Mouse (Mus musculus): ENCODE data around the gene Fkbp10.

Gene Fkbp10

GRCm38 (mm10) chr11:100414914-100415822 is at the start of gene Fkbp10:
Gene Fkbp10, plus strand, starts transcription at chr11:100415697.
- DNase-seq (ENCODE audit: low spot score in 2 of 2): no peak

- DNase-seq (ENCODE audit: low spot score in 2 of 2): no peak
Observed at GRCm38 (mm10) chr11:100369145-100369544, 46.4 kb upstream of the Fkbp10 start.

- DNase-seq (ENCODE audit: low spot score in 2 of 2): no peak
Observed at GRCm38 (mm10) chr11:100369822-100370221, 45.7 kb upstream of the Fkbp10 start.

- DNase-seq (ENCODE audit: low spot score in 2 of 2): no peak
Observed at GRCm38 (mm10) chr11:100371981-100372558, 43.4 kb upstream of the Fkbp10 start.

GRCm38 (mm10) chr11:100375127-100375526 is 40.4 kb upstream of the Fkbp10 start:
- no peak for DNase-seq (ENCODE audit: low spot score in 2 of 2)

- DNase-seq (ENCODE audit: low spot score in 2 of 2): no peak
Observed at GRCm38 (mm10) chr11:100376005-100376404, 39.5 kb upstream of the Fkbp10 start.

- no peak for DNase-seq (ENCODE audit: low spot score in 2 of 2)
Observed at GRCm38 (mm10) chr11:100376746-100377389, 38.6 kb upstream of the Fkbp10 start.

GRCm38 (mm10) chr11:100377989-100378388 is 37.5 kb upstream of the Fkbp10 start:
- no peak for DNase-seq (ENCODE audit: low spot score in 2 of 2)

GRCm38 (mm10) chr11:100378446-100378845 is 37.1 kb upstream of the Fkbp10 start:
- DNase-seq (ENCODE audit: low spot score in 2 of 2): no peak

GRCm38 (mm10) chr11:100379311-100379710 is 36.2 kb upstream of the Fkbp10 start:
- no peak for DNase-seq (ENCODE audit: low spot score in 2 of 2)

GRCm38 (mm10) chr11:100382682-100383081 is 32.8 kb upstream of the Fkbp10 start:
- DNase-seq (ENCODE audit: low spot score in 2 of 2): no peak

- no peak for DNase-seq (ENCODE audit: low spot score in 2 of 2)
Observed at GRCm38 (mm10) chr11:100385016-100385415, 30.5 kb upstream of the Fkbp10 start.

- no peak for DNase-seq (ENCODE audit: low spot score in 2 of 2)
Observed at GRCm38 (mm10) chr11:100386586-100386985, 28.9 kb upstream of the Fkbp10 start.

GRCm38 (mm10) chr11:100387111-100387510 is 28.4 kb upstream of the Fkbp10 start:
- DNase-seq (ENCODE audit: low spot score in 2 of 2): no peak

- no peak for DNase-seq (ENCODE audit: low spot score in 2 of 2)
Observed at GRCm38 (mm10) chr11:100387589-100388375, 27.7 kb upstream of the Fkbp10 start.

- no peak for DNase-seq (ENCODE audit: low spot score in 2 of 2)
Observed at GRCm38 (mm10) chr11:100388588-100388987, 26.9 kb upstream of the Fkbp10 start.

- DNase-seq (ENCODE audit: low spot score in 2 of 2): no peak
Observed at GRCm38 (mm10) chr11:100389931-100390445, 25.5 kb upstream of the Fkbp10 start.

- DNase-seq (ENCODE audit: low spot score in 2 of 2): no peak
Observed at GRCm38 (mm10) chr11:100391081-100391883, 24.2 kb upstream of the Fkbp10 start.

- no peak for DNase-seq (ENCODE audit: low spot score in 2 of 2)
Observed at GRCm38 (mm10) chr11:100391884-100392345, 23.6 kb upstream of the Fkbp10 start.

- no peak for DNase-seq (ENCODE audit: low spot score in 2 of 2)
Observed at GRCm38 (mm10) chr11:100392958-100393357, 22.5 kb upstream of the Fkbp10 start.

GRCm38 (mm10) chr11:100393733-100394132 is 21.8 kb upstream of the Fkbp10 start:
- DNase-seq (ENCODE audit: low spot score in 2 of 2): no peak

Measured in spleen, postnatal 10 days (tissue).